Mouse (Mus musculus): ENCODE measurements around the gene Zbtb3.

The Zbtb3 gene

GRCm38 (mm10) chr19:8802130-8802821 is at the start of gene Zbtb3:
Gene Zbtb3, plus strand, starts transcription at chr19:8802555.
- under 1% methylated on average over 30 of the region's 30 CpGs for WGBS

- WGBS: 68% methylated on average over 3 of the region's 3 CpGs
Measured at GRCm38 (mm10) chr19:8755652-8756051, 46.7 kb upstream of the Zbtb3 start.

GRCm38 (mm10) chr19:8756635-8757387 is 45.5 kb upstream of the Zbtb3 start, which contains the start of gene Nxf1:
Gene Nxf1, plus strand, starts transcription at chr19:8757073.
- WGBS: under 1% methylated on average over 75 of the region's 75 CpGs

GRCm38 (mm10) chr19:8757471-8757998 is 44.8 kb upstream of the Zbtb3 start:
- under 1% methylated on average over 14 of the region's 14 CpGs for WGBS

GRCm38 (mm10) chr19:8758899-8759298 is 43.5 kb upstream of the Zbtb3 start:
- 81% methylated on average over 2 of the region's 2 CpGs for WGBS

GRCm38 (mm10) chr19:8760757-8761156 is 41.6 kb upstream of the Zbtb3 start:
- 98% methylated on average over 2 of the region's 2 CpGs for WGBS

GRCm38 (mm10) chr19:8763276-8763675 is 39.1 kb upstream of the Zbtb3 start:
- 68% methylated on average over 4 of the region's 4 CpGs for WGBS

- WGBS: 97% methylated on average over 9 of the region's 9 CpGs
Measured at GRCm38 (mm10) chr19:8765562-8765961, 36.8 kb upstream of the Zbtb3 start.

- WGBS: 14% methylated on average over 29 of the region's 29 CpGs
Measured at GRCm38 (mm10) chr19:8770567-8771270, 31.6 kb upstream of the Zbtb3 start, which contains the start of gene Tmem223. Gene Tmem223, plus strand, starts transcription at chr19:8770996.

- 67% methylated on average over 5 of the region's 5 CpGs for WGBS
Measured at GRCm38 (mm10) chr19:8772996-8773395, 29.4 kb upstream of the Zbtb3 start.

- WGBS: 47% methylated on average over 6 of the region's 6 CpGs
Measured at GRCm38 (mm10) chr19:8773409-8773808, 28.9 kb upstream of the Zbtb3 start.

- under 1% methylated on average over 68 of the region's 68 CpGs for WGBS
Measured at GRCm38 (mm10) chr19:8774086-8774835, 28.1 kb upstream of the Zbtb3 start, which contains the start of gene Tmem179b. Gene Tmem179b, minus strand, starts transcription at chr19:8774467.

- WGBS: 3% methylated on average over 20 of the region's 20 CpGs
Measured at GRCm38 (mm10) chr19:8774951-8775421, 27.4 kb upstream of the Zbtb3 start.

GRCm38 (mm10) chr19:8786008-8786781 is 16.2 kb upstream of the Zbtb3 start, which contains the start of gene Taf6l:
Gene Taf6l, minus strand, starts transcription at chr19:8786417.
- WGBS: under 1% methylated on average over 32 of the region's 32 CpGs

GRCm38 (mm10) chr19:8788521-8788920 is 13.8 kb upstream of the Zbtb3 start:
- WGBS: 20% methylated on average over 3 of the region's 3 CpGs

- 28% methylated on average over 1 of the region's 1 CpGs for WGBS
Measured at GRCm38 (mm10) chr19:8789171-8789570, 13.2 kb upstream of the Zbtb3 start.

GRCm38 (mm10) chr19:8790171-8790570 is 12.2 kb upstream of the Zbtb3 start:
- WGBS: 54% methylated on average over 7 of the region's 7 CpGs

GRCm38 (mm10) chr19:8798264-8798946 is 4.0 kb upstream of the Zbtb3 start, which contains the start of gene Polr2g:
Gene Polr2g, minus strand, starts transcription at chr19:8798577.
- under 1% methylated on average over 25 of the region's 25 CpGs for WGBS

GRCm38 (mm10) chr19:8803204-8803780 is 937 bp downstream of the Zbtb3 start:
- WGBS: 62% methylated on average over 9 of the region's 9 CpGs
